Mouse (Mus musculus): ENCODE measurements around the gene St6gal1.

- TF ChIP-seq CTCF (IDR thresholded peaks at IDR 0.05; ENCODE audit: low read depth) (no peak), EP300 (IDR thresholded peaks at IDR 0.05; ENCODE audit: low read depth) (no peak)
Observed at GRCm38 (mm10) chr16:23283677-23284076, 59.1 kb downstream of the St6gal1 start.
